Mouse (Mus musculus) forebrain, embryonic 14.5 days (tissue): Measurements from ENCODE around the gene Ip6k1. TPM values are rescaled to one million over a fixed set of nuclear protein-coding genes. Genes with fewer than 3 reads are reported as not detected.

Experiments used
- ATAC-seq: fragments of 200-750 bp; cut with Nextera tagmentation; 2 replicates; pipeline ENCODE4 v1.8.0; 2017; ENCODE audit warnings: mild to moderate bottlenecking, moderate library complexity
- DNase-seq: peaks from one replicate; pipeline ENCODE4 v3.0.0-alpha.2; 2015; ENCODE audit warnings: low spot score
- H3K27ac ChIP-seq: fragments of 300-500 bp; sonication (generic); 2 replicates; pipeline ENCODE4 v1.5.1; 2014; ENCODE audit warnings: low read depth, mild to moderate bottlenecking, control low read depth, low read length, moderate library complexity
- H3K27me3 ChIP-seq: fragments of 300-500 bp; sonication (generic); replicated peaks from 2 replicates; pipeline ENCODE4 v1.6.1; 2014; ENCODE audit warnings: low read length, control low read depth, mixed read lengths; ENCODE audit not compliant: control insufficient read depth, insufficient read depth
- H3K36me3 ChIP-seq: fragments of 300-500 bp; sonication (generic); 2 replicates; pipeline ENCODE4 v1.6.1; 2014; ENCODE audit warnings: low read length, control low read depth; ENCODE audit not compliant: control insufficient read depth, insufficient read depth
- H3K4me1 ChIP-seq: fragments of 300-500 bp; sonication (generic); 2 replicates; pipeline ENCODE4 v1.6.1; 2014; ENCODE audit warnings: antibody characterized with exemption, low read length, control low read depth; ENCODE audit not compliant: control insufficient read depth, insufficient read depth
- H3K4me2 ChIP-seq: fragments of 300-500 bp; sonication (generic); 2 replicates; pipeline ENCODE4 v1.6.1; 2014; ENCODE audit warnings: mild to moderate bottlenecking, control low read depth, low read length
- H3K4me3 ChIP-seq: fragments of 300-500 bp; sonication (generic); 2 replicates; pipeline ENCODE4 v1.5.1; 2014; ENCODE audit warnings: low read depth, low read length, control low read depth
- H3K9ac ChIP-seq: fragments of 300-500 bp; sonication (generic); 2 replicates; pipeline ENCODE4 v1.6.1; 2014; ENCODE audit warnings: mild to moderate bottlenecking, low read length, control low read depth, moderate library complexity
- H3K9me3 ChIP-seq: fragments of 300-500 bp; sonication (generic); replicated peaks from 2 replicates; pipeline ENCODE4 v1.6.1; 2016; ENCODE audit warnings: low read length, control low read depth, mixed read lengths; ENCODE audit not compliant: control insufficient read depth
- WGBS: fragments of 180-500 bp; shearing (Covaris S2); extraction: QIAGEN DNeasy Blood & Tissue Kit; methylation state at CpG from one replicate; pipeline ENCODE4 v1.1.7; 2014; 5-methylcytosine and 5-hydroxymethylcytosine counted together
- polyA plus RNA-seq: library from polyadenylated mRNA; unstranded; fragments of >200 nt; fragmentation: Nextera tagmentation; extraction: Ambion mirVana; gene quantifications from 2 replicates; pipeline ENCODE4 v1.2.1, GENCODE M21; 2014

Ip6k1 gene
- polyA plus RNA-seq, 1 experiment from 2014 or later = 39.3 TPM

DNA sequence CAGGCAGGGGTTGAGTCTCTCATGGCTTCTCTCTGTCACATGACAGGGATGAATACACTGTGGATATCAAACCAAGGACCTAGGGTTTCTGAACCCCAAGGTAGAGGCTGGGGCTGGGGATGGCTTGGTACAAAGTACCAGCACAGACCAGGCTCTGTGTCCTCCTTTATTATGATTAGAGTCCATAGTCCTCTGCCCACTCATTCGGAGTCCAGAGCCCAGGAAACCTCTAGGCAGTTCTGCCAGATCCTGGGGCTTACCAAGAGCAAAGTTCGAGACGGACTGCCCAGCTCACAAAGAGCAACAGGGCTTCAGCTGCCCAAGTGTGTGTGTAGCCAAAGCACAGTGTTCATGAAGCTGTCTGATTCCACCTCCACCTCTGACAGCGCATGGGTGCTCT lies 83.0 kb downstream of the Ip6k1 start:
- Histone ChIP-seq H3K4me3 (no peak overlapping the region), H3K9ac (no peak overlapping the region), H3K36me3 (peaks cover 63% of the 10 kb centered on the region), H3K27ac (no peak overlapping the region), H3K27me3 (peaks cover 20% of the 10 kb centered on the region), H3K4me2 (no peak overlapping the region), H3K9me3 (no peaks in the 10 kb centered on the region), H3K4me1 (no peaks in the 10 kb centered on the region)
- ATAC-seq (no peak), DNase-seq (no peak)
- 99% methylated on average over 4 of the region's 4 CpGs for WGBS

DNA sequence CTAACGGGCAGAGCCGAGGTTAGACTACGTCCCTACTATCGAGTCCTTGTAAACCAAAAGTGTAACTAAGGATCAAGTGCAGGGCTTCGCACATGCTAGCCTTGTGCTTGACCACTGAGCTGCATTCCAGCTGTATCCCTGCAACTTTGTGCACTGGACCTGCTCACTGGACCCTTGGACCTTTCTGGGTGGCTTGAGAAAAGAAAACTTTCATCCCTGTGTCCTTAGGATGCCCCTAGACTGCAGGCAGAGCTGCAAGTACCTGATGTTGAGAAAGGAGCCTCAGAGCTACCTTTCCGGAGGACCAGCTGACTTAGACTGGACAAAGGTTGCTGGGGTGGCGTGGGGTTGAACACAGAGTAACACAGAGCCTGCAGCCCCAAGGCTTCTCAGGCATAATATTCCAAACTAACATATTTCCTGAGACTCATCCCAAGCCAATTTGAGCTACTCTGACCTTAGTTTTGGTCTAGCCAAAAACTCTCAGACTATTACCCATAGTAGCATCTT lies 88.4 kb downstream of the Ip6k1 start:
- Histone ChIP-seq H3K9me3 (no peaks in the 10 kb centered on the region), H3K36me3 (peaks cover 72% of the 10 kb centered on the region), H3K9ac (no peak overlapping the region), H3K4me1 (peaks cover 6% of the 10 kb centered on the region), H3K27me3 (no peaks in the 10 kb centered on the region), H3K4me3 (no peak overlapping the region), H3K27ac (no peak overlapping the region), H3K4me2 (no peak overlapping the region)
- no peak for ATAC-seq
- no peak for DNase-seq
- 96% methylated on average over 7 of the region's 7 CpGs for WGBS

DNA sequence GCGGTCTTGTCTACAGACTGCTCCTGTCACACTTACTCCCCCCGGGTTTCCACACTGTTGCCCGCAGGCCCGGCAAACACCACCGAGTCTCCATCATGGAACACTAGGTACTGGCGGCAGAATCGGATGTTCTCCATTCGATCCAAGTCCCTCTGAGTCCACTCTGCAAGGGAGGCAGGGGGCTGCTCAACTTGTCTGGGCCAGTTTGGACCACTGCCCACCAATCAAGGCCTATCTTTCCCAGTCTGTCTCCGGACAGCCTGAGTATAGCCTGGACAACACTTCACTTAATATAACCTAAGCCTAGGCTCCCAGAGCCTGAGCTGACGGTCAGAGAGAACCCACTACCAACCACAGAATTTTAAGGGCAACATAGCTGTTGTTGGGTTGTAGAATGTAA lies 91.3 kb downstream of the Ip6k1 start:
- WGBS = 71% methylated on average over 10 of the region's 10 CpGs
- peaks cover 6% of the 10 kb centered on the region for H3K4me1 ChIP-seq
- H3K9ac ChIP-seq = peak overlapping the region; percentile 72
- DNase-seq (no peak), ATAC-seq (no peak)
- H3K4me2 ChIP-seq = peak overlapping the region; percentile 97
- peaks cover 44% of the 10 kb centered on the region for H3K36me3 ChIP-seq
- no peak overlapping the region for H3K27ac ChIP-seq
- H3K9me3 ChIP-seq = no peaks in the 10 kb centered on the region
- H3K27me3 ChIP-seq = no peaks in the 10 kb centered on the region
- H3K4me3 ChIP-seq = peak overlapping the region; percentile 57

DNA sequence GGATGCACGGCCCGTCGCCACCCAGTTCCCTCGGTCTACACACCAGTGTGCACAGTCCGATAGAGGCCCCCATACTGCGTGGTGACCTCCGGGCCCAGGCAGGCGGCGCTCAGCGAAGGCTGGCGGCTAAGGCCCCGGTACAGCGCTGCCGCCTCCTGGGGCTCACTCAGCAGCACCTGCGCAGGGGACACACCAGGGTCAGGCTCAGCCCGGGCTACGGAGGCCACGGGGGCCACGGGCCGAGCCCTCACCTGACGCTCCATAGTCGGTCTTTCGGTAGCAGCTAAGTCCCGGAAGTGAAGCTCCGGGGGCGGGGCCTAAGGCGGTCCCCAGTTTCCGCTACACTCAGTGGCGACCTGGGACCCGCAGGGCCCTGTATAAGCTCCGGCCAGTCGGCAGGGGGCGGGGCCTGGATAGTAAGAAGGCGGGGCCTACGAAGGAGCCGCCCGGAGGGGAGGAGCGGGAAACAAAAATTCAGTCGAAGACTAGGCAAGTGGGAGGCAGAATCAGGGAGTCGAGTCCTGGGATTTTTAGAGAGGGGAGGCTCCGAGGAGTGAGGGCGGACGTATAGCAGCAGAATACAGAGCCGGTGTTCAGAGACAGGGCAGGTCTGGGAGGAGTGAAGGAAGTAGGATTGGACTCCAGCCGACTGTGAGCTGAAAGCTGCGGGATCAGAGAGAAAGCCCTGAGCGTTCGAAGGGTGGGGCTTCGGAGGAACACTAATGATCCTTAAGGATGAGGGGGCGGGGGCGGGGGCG lies 92.1 kb downstream of the Ip6k1 start, which contains the start of gene Apeh:
Gene Apeh (minus strand): TSS at position 423 of the 758 bp plus-strand sequence.
- Histone ChIP-seq H3K4me1 (peaks cover 6% of the 10 kb centered on the region), H3K27me3 (no peaks in the 10 kb centered on the region), H3K4me2 (peak within 1 kb of the TSS; percentile 97), H3K27ac (peak within 1 kb of the TSS; percentile 63), H3K36me3 (peaks cover 40% of the 10 kb centered on the region), H3K9ac (peak within 1 kb of the TSS; percentile 72), H3K9me3 (no peaks in the 10 kb centered on the region), H3K4me3 (peak within 1 kb of the TSS; percentile 57)
- DNase-seq (peak; percentile 93), ATAC-seq (peak; percentile 96)
- under 1% methylated on average over 50 of the region's 52 CpGs for WGBS

DNA sequence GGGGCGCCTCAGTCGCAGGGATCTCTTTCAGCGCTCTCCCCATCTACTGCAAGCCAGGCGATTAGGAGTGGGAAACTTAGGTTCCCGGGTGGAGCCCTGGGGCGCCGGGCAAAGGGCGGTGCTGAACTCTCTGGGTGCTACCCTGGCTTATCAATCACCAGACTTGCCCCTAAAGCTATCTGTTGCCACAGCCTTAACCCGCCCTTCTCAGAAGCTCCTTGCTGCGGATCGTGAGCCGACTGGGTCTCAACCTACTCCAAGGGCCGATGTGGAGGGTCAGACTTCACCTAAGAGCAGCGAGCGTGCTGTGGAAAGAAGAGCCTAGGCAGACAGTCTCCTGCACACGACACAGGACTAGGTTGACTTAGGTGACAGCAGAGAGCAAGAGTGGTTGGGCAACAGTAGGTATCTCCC lies 92.7 kb downstream of the Ip6k1 start:
- DNase-seq (no peak), ATAC-seq (peak; percentile 14; the same call in 1 of the 2 replicates)
- Histone ChIP-seq H3K36me3 (peaks cover 36% of the 10 kb centered on the region), H3K4me1 (peaks cover 6% of the 10 kb centered on the region), H3K9me3 (no peaks in the 10 kb centered on the region), H3K4me2 (peak overlapping the region; percentile 97), H3K27ac (peak overlapping the region; percentile 0), H3K27me3 (no peaks in the 10 kb centered on the region), H3K4me3 (peak overlapping the region; percentile 57), H3K9ac (peak overlapping the region; percentile 72)
- WGBS = under 1% methylated on average over 16 of the region's 16 CpGs

DNA sequence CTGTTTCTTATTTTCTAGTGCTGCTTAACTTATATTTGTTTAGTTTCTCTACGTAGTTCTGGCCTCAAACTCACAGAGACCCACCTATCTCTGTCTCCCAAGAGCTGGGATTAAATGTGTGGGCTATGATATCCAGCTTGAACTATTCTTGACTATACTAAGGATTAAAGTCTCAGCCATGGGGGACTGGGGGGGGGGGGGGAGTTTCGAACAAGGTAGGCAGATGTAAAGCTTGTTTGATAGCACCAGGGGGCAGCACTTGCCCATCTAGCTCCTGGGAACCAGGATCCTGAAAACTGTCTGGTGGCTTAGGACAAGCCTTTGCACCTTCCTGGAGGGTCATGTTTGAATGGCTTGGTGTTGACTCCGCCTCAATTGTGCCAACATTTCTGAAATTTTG lies 93.2 kb downstream of the Ip6k1 start:
- Histone ChIP-seq H3K36me3 (peaks cover 31% of the 10 kb centered on the region), H3K4me1 (peaks cover 6% of the 10 kb centered on the region), H3K4me2 (peak overlapping the region; percentile 97), H3K27ac (no peak overlapping the region), H3K9ac (peak overlapping the region; percentile 72; the same call in 1 of the 2 replicates), H3K9me3 (no peaks in the 10 kb centered on the region), H3K27me3 (no peaks in the 10 kb centered on the region), H3K4me3 (peak overlapping the region; percentile 57)
- DNase-seq (peak; percentile 81), ATAC-seq (no peak)
- 6% methylated on average over 3 of the region's 3 CpGs for WGBS

DNA sequence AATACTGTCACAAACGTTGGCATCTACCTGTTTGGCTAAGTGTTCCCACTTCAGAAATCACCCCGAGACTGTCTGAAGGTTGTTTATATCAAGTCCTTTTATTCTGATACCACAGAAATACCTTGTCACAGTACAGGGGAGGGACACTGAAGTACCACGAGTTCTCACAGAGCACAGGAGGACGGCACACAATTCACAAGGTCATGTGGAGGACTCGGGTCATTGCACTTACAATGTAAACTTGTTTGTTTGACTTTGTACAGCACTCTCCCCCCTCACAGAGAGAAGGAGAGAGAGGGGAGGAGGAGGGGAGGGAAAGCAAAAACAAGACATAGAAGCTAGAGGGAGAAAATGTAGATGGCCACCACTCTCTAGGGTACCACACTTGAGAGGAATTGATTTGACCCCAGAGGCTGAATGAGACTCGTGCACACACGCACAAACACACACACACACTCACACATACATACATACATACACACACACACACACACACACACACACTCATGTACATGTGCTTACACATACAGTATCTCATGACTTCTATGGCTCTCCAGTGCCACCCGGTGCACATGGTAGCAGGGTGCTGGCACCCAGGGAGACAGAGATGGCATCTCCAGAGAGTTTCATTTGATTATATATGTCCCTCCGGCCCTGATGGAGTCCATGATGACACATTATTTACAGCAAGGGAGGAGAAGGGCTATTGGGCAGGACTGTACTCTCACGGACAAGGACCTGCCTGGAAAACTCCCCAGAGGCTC lies 93.8 kb downstream of the Ip6k1 start:
- no peak for DNase-seq
- 67% methylated on average over 10 of the region's 10 CpGs for WGBS
- H3K4me1 ChIP-seq = peaks cover 6% of the 10 kb centered on the region
- H3K27ac ChIP-seq = no peak overlapping the region
- peaks cover 29% of the 10 kb centered on the region for H3K36me3 ChIP-seq
- ATAC-seq = no peak
- H3K4me3 ChIP-seq = no peak overlapping the region
- H3K27me3 ChIP-seq = no peaks in the 10 kb centered on the region
- H3K4me2 ChIP-seq = no peak overlapping the region
- no peak overlapping the region for H3K9ac ChIP-seq
- no peaks in the 10 kb centered on the region for H3K9me3 ChIP-seq
